Mouse (Mus musculus) stomach, embryonic 16.5 days (tissue): ENCODE data around the gene Foxn2. TPM values are rescaled to one million over a fixed set of nuclear protein-coding genes. Genes with fewer than 3 reads are reported as not detected.
A peak's percentile ranks its signal among the peaks of the same experiment; 100 is the strongest.
"Not testable (repeated sequence)": the region's sequence is repeated elsewhere in the genome, so short reads cannot be mapped to it uniquely, and the experiment has no call there.

Experiments
- ATAC-seq: fragments of 200-750 bp; cut with Nextera tagmentation; 2 replicates; pipeline ENCODE4 v1.8.0; 2017; ENCODE audit warnings: moderate number of reproducible peaks, moderate TSS enrichment; ENCODE audit not compliant: insufficient read depth, low FRiP score
- H3K27ac ChIP-seq: fragments of 300-500 bp; sonication (generic); 2 replicates; pipeline ENCODE4 v1.5.1; 2014; ENCODE audit warnings: low read length
- H3K27me3 ChIP-seq: fragments of 300-500 bp; sonication (generic); 2 replicates; pipeline ENCODE4 v1.6.1; 2014; ENCODE audit warnings: low read length, control low read depth, mixed read lengths; ENCODE audit not compliant: control insufficient read depth, insufficient read depth
- H3K36me3 ChIP-seq: fragments of 300-500 bp; sonication (generic); 2 replicates; pipeline ENCODE4 v1.6.1; 2014; ENCODE audit warnings: low read length; ENCODE audit not compliant: control insufficient read depth, insufficient read depth
- H3K4me1 ChIP-seq: fragments of 300-500 bp; sonication (generic); 2 replicates; pipeline ENCODE4 v1.6.1; 2014; ENCODE audit warnings: low read length, control low read depth, mixed read lengths; ENCODE audit not compliant: control insufficient read depth, insufficient read depth
- H3K4me2 ChIP-seq: fragments of 300-500 bp; sonication (generic); 2 replicates; pipeline ENCODE4 v1.6.1; 2014; ENCODE audit warnings: low read depth, low read length, mixed read lengths
- H3K4me3 ChIP-seq: fragments of 300-500 bp; sonication (generic); replicated peaks from 2 replicates; pipeline ENCODE4 v1.5.1; 2014; ENCODE audit warnings: mild to moderate bottlenecking, low read length
- H3K9ac ChIP-seq: fragments of 300-500 bp; sonication (generic); 2 replicates; pipeline ENCODE4 v1.6.1; 2014; ENCODE audit warnings: low read length
- H3K9me3 ChIP-seq: fragments of 300-500 bp; sonication (generic); replicated peaks from 2 replicates; pipeline ENCODE4 v1.6.1; 2016; ENCODE audit warnings: low read length, control low read depth; ENCODE audit not compliant: control insufficient read depth
- WGBS: fragments of 180-500 bp; shearing (Covaris S2); extraction: QIAGEN DNeasy Blood & Tissue Kit; methylation state at CpG from one replicate; pipeline ENCODE4 v1.1.7; 2014; 5-methylcytosine and 5-hydroxymethylcytosine counted together
- polyA plus RNA-seq: library from polyadenylated mRNA; unstranded; fragments of >200 nt; fragmentation: Nextera tagmentation; extraction: Ambion mirVana; gene quantifications from 2 replicates; pipeline ENCODE4 v1.2.1, GENCODE M21; 2015

The Foxn2 gene
- polyA plus RNA-seq, 1 experiment from 2014 or later: 20.3 TPM

DNA sequence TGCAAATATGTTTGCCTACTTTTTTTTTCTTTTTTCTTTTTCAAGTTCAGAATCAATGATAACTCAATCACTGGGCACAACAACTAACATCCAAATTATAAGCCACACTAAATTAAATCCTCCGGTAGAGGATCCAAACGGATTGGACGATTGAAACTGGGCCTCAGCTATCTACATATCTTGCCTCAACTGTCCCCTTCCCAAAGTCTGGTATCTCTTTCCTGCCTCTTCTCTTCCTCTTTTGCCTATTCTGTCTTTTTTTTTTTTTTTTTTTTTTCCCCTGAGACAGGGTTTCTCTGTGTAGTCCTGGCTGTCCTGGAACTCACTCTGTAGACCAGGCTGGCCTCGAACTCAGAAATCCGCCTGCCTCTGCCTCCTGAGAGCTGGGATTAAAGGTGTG lies 3.8 kb upstream of the Foxn2 start:
- not testable (repeated sequence) for H3K36me3 ChIP-seq, H3K4me1 ChIP-seq, H3K27ac ChIP-seq, H3K9ac ChIP-seq, H3K4me3 ChIP-seq, H3K9me3 ChIP-seq, H3K4me2 ChIP-seq, H3K27me3 ChIP-seq, ATAC-seq
- 89% methylated on average over 5 of the region's 5 CpGs for WGBS

DNA sequence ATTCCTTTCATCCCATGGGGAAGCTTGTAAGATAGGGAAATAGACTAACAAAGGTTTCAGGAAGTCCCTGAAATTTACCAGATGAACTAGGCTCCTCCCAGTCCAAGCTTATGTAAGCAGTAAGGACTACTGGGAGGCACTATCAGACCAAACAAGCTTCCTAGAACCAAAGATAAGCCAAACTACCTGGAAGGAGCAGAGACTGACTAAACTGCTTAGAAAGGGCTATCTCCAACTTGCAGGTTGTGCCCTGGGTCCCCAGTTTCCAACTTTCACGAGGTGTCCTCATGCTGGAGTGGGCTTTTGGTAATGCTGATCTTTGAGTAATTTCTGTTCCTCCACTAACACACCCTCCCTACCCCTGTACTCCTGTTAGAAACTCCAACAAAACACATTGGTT lies 3.1 kb upstream of the Foxn2 start:
- 0 out of 2 replicates have a peak, but pooled peaks cover 5% of the 10 kb centered on the region for H3K4me1 ChIP-seq
- 89% methylated on average over 1 of the region's 1 CpGs for WGBS
- H3K4me3 ChIP-seq: no peak overlapping the region
- no peak overlapping the region for H3K27ac ChIP-seq
- no peaks in the 10 kb centered on the region; the same call in 1 of the 2 replicates for H3K9me3 ChIP-seq
- no peaks in the 10 kb centered on the region for H3K27me3 ChIP-seq
- no peaks in the 10 kb centered on the region for H3K36me3 ChIP-seq
- no peak overlapping the region for H3K9ac ChIP-seq
- H3K4me2 ChIP-seq: no peak overlapping the region
- ATAC-seq: no peak

- no peaks in the 10 kb centered on the region; the same call in 1 of the 2 replicates for H3K9me3 ChIP-seq
- no peaks in the 10 kb centered on the region for H3K36me3 ChIP-seq
- peak overlapping the region; percentile 83 for H3K4me2 ChIP-seq
- no peaks in the 10 kb centered on the region for H3K27me3 ChIP-seq
- H3K9ac ChIP-seq: peak overlapping the region; percentile 81; the same call in 1 of the 2 replicates
- ATAC-seq: no peak
- H3K4me1 ChIP-seq: 0 out of 2 replicates have a peak, but pooled peaks cover 11% of the 10 kb centered on the region
- peak overlapping the region; percentile 91 for H3K27ac ChIP-seq
- peak overlapping the region; percentile 96 for H3K4me3 ChIP-seq
- 82% methylated on average over 12 of the region's 12 CpGs for WGBS
Observed at GRCm38 (mm10) chr17:88439536-88440050, 918 bp upstream of the Foxn2 start.

- H3K9me3 ChIP-seq: no peaks in the 10 kb centered on the region; the same call in 1 of the 2 replicates
- no peaks in the 10 kb centered on the region for H3K36me3 ChIP-seq
- H3K9ac ChIP-seq: peak overlapping the region; percentile 97
- peak overlapping the region; percentile 65 for H3K4me2 ChIP-seq
- H3K4me1 ChIP-seq: 0 out of 2 replicates have a peak, but pooled peaks cover 11% of the 10 kb centered on the region
- peak overlapping the region; percentile 95 for H3K27ac ChIP-seq
- 0% methylated on average over 54 of the region's 55 CpGs for WGBS
- peak overlapping the region; percentile 96 for H3K4me3 ChIP-seq
- no peaks in the 10 kb centered on the region for H3K27me3 ChIP-seq
- ATAC-seq: no peak; the same call in none of the 2 replicates
Observed at GRCm38 (mm10) chr17:88441001-88441431, 505 bp downstream of the Foxn2 start.

DNA sequence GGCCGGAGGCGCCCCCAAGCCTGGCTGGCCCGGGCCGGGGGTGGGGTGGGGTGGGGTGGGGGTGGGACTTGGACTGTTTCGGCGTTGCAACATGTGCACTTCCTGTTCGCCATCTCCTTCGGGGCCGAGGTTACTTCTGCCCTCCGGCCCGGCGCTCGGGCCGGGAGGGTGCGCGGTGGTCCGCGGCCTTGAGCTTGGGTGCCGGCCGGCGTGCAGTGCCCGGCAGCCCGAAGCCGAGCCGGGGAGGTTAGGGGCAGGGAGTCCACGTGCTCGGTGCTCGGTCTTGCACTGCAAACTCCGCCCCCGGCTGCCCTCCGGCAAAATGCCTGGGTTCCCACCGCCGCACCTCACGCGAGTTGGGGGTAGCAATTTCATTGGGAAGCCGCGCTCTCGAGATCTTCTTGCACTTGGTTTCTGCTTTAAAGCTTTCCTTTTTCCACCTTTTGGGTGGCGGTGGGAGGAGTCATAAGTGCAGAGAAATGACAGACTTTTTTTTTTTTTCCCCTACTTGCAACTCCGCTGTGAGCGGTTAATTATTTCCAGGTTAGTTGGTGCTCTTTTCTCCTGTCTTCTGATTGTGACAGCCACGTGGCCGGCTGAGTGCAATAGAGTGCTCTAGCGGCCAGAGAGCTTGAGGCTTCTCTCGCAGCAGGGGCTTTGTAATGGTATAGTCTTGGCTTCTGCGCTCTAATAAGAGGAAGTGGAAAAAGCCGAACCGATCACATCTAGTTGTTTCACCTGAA lies 1.1 kb downstream of the Foxn2 start:
- Histone ChIP-seq H3K4me1 (0 out of 2 replicates have a peak, but pooled peaks cover 11% of the 10 kb centered on the region), H3K27ac (peak overlapping the region; percentile 95), H3K4me3 (peak overlapping the region; percentile 96), H3K9ac (peak overlapping the region; percentile 97), H3K36me3 (no peaks in the 10 kb centered on the region), H3K9me3 (no peaks in the 10 kb centered on the region; the same call in 1 of the 2 replicates), H3K4me2 (peak overlapping the region; percentile 65), H3K27me3 (no peaks in the 10 kb centered on the region)
- peak; percentile 56 for ATAC-seq
- under 1% methylated on average over 41 of the region's 48 CpGs for WGBS

DNA sequence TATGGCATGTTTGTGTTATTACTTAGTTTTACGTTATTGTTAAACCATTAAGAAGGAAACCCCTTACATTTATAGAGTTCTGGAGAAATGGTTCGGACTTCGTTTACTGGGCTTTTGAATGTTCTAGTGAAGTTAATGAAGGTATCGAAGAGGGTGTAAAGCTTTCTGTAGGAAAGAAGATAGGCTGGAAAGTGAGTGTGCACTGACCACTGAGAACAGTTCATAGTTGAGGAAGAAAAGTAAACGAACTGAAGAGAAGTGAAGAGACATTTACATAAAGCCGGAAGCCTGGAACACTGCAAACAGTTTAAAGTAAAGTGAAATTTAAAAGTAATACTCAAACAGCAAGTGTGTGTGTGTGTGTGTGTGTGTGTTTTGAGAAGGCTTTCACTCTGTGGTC lies 2.1 kb downstream of the Foxn2 start:
- no peak for ATAC-seq
- 42% methylated on average over 6 of the region's 6 CpGs for WGBS
- H3K4me3 ChIP-seq: peak overlapping the region; percentile 28
- H3K9ac ChIP-seq: no peak overlapping the region
- no peaks in the 10 kb centered on the region for H3K36me3 ChIP-seq
- no peak overlapping the region for H3K27ac ChIP-seq
- H3K27me3 ChIP-seq: no peaks in the 10 kb centered on the region
- H3K9me3 ChIP-seq: no peaks in the 10 kb centered on the region
- H3K4me1 ChIP-seq: 0 out of 2 replicates have a peak, but pooled peaks cover 11% of the 10 kb centered on the region
- peak overlapping the region; percentile 51 for H3K4me2 ChIP-seq

DNA sequence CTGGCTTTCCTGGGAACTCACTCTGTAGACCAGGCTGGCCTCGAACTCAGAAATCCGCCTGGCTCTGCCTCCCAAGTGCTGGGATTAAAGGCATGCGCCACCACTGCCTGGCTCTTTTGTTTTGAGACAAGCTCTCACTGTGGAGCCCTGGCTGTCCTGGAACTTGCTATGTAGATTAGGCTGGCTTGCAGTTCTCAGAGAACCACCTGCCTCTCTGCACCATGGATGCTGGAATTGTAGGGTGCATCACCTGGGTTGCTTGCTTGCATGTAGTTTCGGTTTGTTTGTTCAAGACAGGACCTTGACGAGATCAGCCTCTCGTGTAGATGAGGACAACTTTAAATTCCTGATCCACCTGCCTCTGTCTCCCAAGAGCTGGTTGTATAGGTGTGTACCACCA lies 2.7 kb downstream of the Foxn2 start:
- H3K4me2 ChIP-seq: peak overlapping the region; percentile 51
- H3K36me3 ChIP-seq: no peaks in the 10 kb centered on the region
- no peak overlapping the region for H3K27ac ChIP-seq
- no peak for ATAC-seq
- H3K27me3 ChIP-seq: no peaks in the 10 kb centered on the region
- 0 out of 2 replicates have a peak, but pooled peaks cover 11% of the 10 kb centered on the region for H3K4me1 ChIP-seq
- WGBS: 80% methylated on average over 6 of the region's 6 CpGs
- H3K9me3 ChIP-seq: no peaks in the 10 kb centered on the region
- no peak overlapping the region for H3K9ac ChIP-seq
- H3K4me3 ChIP-seq: no peak overlapping the region; the same call in 1 of the 2 replicates

DNA sequence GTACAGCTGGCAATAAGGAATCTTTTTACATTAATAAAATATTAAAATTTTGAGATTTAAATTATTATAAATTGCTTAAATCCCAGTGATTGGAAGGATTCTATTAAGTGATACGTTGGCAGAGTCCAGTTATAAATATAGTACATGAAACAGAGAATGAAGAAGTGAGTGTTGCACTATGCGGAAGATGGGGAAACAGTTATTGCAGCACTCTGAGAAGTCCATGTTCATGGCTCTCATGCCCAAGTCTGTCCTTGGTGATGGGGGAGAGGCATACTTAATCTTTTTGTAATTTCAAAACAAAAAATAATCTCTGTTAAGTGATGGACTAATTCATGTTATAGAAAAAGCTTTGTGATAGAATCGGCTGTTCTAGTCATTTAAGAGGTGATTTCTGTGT lies 17.6 kb downstream of the Foxn2 start:
- Histone ChIP-seq H3K4me3 (no peak overlapping the region), H3K9me3 (no peaks in the 10 kb centered on the region), H3K36me3 (no peaks in the 10 kb centered on the region), H3K4me2 (no peak overlapping the region), H3K27ac (no peak overlapping the region), H3K4me1 (peaks cover 5% of the 10 kb centered on the region; the same call in 1 of the 2 replicates), H3K27me3 (no peaks in the 10 kb centered on the region), H3K9ac (no peak overlapping the region)
- WGBS: 86% methylated on average over 3 of the region's 3 CpGs
- no peak for ATAC-seq

DNA sequence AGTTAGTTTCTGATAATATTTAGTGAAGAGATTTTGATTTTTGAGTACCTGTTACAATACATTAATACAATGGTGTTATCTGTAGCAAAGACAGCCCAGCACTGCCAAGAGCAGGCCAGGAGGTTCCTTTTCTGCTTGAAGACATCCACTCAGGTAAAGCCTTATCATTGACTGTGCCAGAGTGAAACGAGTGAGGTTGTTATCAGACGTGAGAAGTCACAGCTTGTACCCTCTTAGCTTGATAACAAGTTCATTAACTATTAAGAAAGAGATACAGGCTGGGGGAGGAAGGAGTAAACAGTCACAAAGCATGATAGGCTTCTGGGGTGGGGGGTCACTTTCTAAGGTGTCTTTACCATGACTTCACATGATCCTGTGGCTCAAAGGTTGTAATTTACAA lies 19.0 kb downstream of the Foxn2 start:
- Histone ChIP-seq H3K4me2 (no peak overlapping the region), H3K9ac (no peak overlapping the region), H3K9me3 (no peaks in the 10 kb centered on the region), H3K4me1 (peaks cover 5% of the 10 kb centered on the region; the same call in 1 of the 2 replicates), H3K27me3 (no peaks in the 10 kb centered on the region), H3K36me3 (no peaks in the 10 kb centered on the region), H3K4me3 (no peak overlapping the region), H3K27ac (peak overlapping the region; percentile 73)
- 34% methylated on average over 2 of the region's 2 CpGs for WGBS
- no peak for ATAC-seq
